Mouse (Mus musculus) heart, adult 8-10 months (tissue): Measurements from ENCODE around the gene Gpkow. TPM values are rescaled to one million over a fixed set of nuclear protein-coding genes. Genes with fewer than 3 reads are reported as not detected.
A peak's percentile ranks its signal among the peaks of the same experiment; 100 is the strongest.
"Not testable (repeated sequence)": the region's sequence is repeated elsewhere in the genome, so short reads cannot be mapped to it uniquely, and the experiment has no call there.

Experiments
- DNase-seq: peaks from one replicate; pipeline ENCODE4 v3.0.0; 2022; ENCODE audit warnings: low spot score
- total RNA-seq, 4 experiments: library from RNA; stranded (reverse); gene quantifications; 2 replicates each; pipeline ENCODE4 v1.2.4; 2022

Gpkow gene
- total RNA-seq, 4 experiments from 2014 or later = 18.3 to 21.9 (median 21.3) TPM

DNA sequence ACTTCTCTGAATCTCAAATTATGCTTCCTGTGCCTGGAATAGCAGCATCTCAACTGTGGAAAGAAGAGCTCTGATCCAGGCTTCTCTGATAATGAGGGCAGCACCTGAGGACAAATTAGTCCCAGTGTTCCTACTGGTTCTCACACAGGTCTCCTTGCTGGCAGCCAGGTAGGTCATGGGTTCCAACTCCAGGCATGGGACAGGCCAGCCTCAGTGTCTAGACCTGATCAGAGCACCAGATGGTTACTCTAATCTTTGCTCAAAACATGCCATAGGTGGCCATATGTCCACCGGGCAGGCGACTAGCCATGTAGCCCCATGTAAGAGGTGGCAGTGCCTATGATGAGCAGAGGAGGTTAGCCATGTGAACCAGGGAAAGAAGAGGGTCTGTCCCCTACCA lies 8.6 kb upstream of the Gpkow start:
- no peak for DNase-seq

DNA sequence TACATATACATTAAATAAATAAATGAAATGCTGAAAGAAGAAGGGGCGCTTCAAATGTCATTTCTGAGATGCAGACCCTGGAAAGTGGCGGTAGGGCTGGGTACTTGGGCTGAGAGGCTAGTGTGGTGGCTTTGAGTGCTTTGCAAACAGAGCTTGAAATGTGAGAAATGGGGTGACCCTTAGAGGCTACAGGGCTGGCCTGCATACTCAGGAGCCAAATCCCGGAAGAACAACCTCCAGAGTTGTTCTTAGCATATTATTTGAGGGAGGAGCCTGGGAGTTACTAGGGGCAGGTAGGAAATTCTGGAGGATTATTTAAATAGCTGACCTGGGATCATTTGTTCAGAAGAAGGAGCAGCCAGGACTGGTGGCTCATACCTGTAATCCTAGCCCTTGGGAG lies 6.4 kb upstream of the Gpkow start:
- DNase-seq = no peak

DNA sequence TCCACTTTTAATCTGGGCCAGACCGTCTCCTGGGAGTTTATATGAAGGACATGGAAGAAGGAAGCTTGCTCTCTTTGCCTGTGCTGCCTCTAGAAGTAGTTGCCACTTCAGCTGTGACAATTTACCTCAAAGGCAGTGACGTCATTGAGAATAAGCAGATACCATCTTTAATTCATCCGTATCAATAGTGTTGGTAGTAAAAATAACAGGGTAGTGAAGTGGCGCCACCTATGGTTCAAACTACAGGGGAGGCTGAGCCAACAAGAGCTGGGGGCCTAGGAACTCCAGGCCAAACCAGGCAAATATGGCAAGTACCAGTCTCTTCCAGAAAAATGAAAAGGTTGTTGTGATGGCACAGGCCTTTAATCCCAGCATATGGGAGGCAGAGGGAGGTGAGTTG lies 4.1 kb upstream of the Gpkow start:
- peak; percentile 28 for DNase-seq

DNA sequence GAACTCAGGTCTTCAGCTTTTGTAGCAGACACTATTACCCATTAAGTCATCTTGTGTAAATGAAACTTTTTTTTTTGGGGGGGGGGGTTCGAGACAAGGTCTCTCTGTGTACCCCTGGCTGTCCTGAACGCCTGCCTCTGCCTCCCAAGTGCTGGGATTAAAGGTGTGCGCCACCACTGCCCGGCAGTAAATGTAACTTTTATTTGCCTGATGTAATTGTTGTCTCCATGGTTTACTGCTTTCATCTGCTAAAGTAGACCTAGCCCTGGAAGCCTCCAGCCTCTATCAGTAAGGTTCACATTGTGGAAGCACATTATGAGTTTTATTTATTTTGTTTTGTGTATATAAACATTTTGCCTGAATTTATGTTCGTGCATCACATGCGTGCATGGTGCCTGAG lies 411 bp upstream of the Gpkow start:
- DNase-seq = no peak

DNA sequence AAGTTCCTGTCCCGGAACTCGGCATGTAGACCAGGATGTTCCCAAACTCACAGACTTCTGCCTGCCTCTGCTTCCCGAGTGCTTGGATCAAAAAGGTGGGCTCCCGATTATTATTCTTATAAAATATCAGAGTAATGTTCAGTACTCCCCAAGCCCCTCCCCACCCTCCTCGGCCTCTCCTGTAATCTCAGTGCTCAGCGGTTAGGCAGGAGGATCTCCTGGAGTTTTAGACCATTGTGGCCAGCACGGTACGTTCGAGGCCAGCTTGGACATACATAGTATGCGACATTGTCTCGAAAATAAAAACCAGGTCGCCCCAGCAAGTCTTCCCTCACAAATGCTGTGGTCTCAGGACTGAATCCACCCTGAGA lies 16.8 kb downstream of the Gpkow start:
- not testable (repeated sequence) for DNase-seq

DNA sequence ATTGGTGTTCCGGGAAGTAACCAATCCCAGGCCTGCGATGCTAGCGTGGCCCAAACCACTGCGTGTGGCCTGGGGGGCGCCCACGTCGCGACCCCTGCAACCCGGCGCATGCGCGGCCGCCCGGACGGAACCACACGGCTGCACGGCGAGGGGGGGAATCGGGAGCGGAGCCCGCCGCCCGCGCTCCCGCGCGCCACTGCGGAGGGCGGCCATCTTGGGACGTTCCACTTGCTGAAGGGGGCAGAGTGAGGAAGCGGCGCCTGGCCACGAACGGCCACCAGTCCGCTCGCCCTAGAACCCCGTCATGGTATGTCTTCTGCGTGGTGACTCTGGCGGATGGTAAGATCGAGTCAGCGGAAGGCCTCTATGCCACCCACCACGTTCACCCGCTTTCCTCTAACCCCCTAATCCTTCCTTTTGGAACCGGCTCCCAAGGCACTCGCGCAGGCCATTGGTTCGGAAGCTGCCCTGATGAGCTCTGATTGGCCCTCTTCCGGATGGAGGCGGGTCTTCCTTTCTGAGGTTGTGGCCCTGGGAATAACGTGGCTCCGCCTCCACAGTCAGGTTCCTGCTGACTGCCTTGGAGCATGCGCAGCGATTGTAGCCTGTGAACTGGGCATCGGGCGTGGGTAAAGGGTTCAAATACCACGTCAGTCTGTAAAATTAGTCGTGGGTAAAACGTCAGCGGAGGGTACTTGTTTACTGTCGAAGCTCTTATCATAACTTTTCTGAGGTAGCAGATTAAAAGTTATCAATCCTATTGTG lies 17.4 kb downstream of the Gpkow start, which contains the start of gene Wdr45:
Gene Wdr45, plus strand, starts transcription at position 199 of the 765 bp plus-strand sequence.
- DNase-seq = peak; percentile 92

DNA sequence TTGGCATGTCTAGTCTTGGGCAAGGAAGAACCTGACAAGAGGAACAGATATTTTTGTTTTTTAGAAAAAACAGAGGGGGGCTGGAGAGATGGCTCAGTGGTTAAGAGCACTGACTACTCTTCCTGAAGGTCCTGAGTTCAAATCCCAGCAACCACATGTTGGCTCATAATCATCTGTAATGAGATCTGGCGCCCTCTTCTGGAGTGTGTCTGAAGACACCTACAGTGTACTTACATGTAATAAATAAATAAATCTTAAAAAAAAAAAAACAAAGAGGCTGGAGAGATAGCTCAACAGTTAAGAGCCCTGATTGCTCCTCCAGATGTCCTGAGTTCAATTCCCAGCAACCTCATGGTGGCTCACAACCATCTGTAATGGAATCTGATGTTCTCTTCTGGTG lies 19.1 kb downstream of the Gpkow start:
- not testable (repeated sequence) for DNase-seq

DNA sequence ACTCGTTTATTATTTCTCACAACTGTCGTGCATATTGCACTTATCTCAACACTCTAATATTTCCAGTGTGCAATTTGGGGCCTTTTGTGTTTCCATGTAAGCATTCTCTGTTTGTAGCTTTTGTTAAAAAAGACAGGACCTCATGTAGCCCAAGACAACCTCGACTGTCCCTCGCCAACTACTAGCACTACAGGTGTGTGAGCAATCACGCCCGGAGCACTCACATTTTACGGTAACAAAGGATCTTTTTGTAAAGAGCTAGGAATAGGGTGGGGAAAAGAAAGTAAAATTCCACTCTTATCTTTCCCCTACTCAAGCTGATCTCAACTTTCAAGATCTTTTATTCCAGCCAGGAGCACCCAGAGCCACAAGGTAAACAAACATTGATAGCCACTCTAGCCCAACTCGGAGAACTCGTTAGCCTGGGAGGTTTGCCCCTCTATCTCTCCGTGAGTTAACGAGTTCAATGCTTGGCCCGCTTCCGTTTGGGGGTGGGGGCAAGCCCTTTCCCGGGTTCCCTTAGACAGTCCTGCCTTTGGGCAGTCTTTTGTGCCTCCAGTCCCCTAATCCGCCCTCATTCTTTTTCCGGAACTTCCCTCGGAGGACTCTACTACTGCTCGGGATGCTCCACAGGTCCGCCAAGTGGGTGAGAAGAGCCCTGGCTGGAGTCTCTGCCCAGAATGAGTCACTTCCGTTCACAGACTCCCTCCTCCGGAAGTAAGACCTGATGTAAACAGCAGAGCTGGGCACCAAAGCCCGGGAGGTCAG lies 24.8 kb downstream of the Gpkow start, which contains the start of gene Gm45208:
Gene Gm45208, plus strand, starts transcription at position 732 of the 768 bp plus-strand sequence.
- DNase-seq = peak; percentile 81

DNA sequence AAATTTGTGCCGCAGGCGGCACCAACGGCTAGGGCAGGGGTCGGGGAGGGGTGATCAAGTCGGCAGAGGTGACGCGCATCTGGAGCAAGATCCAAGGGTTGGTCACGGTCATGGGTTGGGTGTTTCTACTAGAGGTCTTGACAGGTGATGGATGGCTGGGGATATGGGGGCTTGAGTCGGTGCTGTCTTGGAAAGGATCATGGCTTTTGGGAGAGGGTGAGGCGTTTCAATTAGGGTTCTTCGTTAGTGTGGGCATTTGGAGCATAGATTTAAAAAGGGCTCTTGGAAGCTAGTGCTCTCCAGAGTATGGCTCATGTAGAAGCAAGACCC lies 25.3 kb downstream of the Gpkow start:
- no peak for DNase-seq

DNA sequence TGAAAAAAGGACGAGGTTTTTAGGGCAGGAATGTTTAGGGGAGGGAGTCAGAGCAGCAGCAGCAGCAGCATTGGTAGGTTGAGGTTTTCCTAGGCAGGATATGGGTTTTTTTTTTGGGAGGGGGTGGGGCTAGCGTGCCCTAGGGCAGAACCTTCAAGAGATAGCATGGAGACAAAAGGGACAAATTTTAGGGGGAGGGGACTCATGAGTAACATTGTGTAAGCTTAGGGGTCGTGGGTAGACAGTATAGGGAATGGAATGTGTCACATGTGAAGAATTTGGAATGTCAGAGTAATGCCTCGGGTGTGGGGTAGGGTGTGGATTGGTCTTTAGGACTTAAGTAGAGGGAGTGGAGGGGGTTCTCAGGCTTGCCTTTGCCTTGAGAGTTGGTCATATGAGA lies 25.8 kb downstream of the Gpkow start:
- no peak for DNase-seq

DNA sequence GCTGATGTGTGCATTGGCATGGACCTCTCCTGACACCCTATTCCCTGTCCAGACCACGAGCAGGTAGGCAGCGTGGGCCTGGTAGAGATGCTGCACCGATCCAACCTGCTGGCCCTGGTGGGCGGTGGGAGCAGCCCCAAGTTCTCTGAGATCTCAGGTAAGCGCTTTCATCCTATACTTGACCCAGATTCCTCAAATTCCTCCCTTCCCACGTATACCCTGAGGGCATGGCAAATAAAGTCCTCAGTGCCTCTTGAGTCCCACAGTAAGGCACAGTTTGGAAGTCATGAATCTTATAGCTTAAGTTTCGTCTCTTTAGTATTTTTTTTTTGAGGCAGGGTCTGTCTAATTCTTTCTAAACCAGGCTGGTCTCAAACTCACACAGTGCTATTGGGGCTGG lies 27.2 kb downstream of the Gpkow start:
- no peak for DNase-seq

DNA sequence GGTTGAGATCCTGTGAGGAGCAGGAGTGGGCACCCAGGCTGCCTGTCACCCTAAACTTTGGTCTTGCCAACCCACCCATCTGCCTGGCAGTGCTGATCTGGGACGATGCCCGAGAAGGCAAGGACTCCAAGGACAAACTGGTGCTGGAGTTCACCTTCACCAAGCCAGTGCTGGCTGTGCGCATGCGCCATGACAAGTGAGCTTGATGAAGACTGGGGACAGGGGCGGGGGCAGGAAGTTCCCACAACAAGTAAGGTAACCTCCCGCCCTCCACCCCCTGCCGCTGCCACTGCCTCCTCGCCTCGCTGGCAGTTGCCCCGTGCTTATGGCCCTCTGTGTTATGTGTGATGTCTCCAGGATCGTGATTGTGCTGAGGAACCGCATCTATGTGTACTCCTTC lies 28.9 kb downstream of the Gpkow start:
- DNase-seq = no peak

DNA sequence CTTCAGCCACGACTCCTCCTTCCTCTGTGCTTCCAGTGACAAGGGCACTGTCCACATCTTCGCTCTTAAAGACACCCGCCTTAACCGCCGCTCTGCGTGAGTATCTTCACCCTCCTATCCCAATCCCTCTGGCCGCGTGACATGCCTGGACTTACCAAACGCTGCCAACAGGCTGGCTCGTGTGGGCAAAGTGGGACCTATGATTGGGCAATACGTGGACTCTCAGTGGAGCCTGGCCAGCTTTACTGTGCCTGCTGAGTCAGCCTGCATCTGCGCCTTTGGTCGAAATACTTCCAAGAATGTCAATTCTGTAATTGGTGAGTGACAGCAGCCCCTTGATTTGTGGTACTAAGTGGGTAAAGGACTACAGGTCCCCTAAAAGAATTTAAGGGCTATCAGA lies 30.2 kb downstream of the Gpkow start:
- no peak for DNase-seq

DNA sequence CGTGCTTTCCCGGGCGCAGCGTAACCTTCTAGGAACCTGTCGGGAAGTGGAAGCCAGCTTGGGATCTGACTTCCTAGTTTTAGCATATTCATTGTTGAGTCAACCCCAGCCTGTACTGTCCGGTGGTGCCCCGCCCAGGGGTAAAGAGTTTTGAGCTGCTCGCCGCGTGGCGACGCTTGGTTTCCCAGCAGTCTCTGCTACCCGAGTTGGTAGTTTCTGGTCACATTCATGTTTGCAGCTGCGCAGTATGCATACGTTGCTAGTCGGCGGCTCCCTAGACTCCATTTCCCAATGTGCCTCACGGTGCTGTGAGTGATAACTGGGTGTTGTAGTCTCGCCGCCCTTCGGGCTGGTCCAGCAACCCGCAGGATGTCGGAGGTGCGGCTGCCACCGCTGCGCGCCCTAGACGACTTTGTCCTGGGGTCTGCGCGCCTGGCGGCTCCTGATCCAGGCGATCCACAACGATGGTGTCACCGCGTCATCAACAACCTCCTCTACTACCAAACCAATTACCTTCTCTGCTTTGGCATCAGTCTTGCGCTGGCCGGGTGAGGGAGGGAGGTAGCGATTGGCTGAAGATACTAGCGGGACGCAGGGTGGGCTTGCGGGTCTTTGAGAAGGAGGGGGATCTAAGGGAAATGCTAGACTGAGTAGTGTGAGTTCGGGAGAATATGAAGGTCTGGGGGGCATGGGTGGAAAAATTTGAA lies 31.4 kb downstream of the Gpkow start, which contains the start of gene Praf2:
Gene Praf2, plus strand, starts transcription at position 225 of the 707 bp plus-strand sequence.
- DNase-seq = peak; percentile 82

DNA sequence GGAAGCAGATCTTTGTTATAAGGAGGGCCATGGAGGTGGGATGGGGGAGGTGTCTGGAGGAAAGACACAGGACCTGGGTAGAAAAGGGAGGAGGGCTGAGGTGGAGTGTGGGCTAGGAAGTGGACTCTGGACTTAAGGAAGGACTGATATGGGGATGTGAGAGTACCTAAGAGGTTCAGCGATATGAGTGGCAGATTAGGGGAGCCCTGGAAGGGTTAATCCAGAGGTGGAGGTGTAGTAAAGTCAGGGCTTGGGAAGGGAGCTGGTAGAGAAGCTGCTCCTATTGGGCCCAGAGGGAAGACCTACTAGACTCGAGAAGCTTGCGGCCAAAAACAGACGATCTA lies 32.0 kb downstream of the Gpkow start:
- no peak for DNase-seq

DNA sequence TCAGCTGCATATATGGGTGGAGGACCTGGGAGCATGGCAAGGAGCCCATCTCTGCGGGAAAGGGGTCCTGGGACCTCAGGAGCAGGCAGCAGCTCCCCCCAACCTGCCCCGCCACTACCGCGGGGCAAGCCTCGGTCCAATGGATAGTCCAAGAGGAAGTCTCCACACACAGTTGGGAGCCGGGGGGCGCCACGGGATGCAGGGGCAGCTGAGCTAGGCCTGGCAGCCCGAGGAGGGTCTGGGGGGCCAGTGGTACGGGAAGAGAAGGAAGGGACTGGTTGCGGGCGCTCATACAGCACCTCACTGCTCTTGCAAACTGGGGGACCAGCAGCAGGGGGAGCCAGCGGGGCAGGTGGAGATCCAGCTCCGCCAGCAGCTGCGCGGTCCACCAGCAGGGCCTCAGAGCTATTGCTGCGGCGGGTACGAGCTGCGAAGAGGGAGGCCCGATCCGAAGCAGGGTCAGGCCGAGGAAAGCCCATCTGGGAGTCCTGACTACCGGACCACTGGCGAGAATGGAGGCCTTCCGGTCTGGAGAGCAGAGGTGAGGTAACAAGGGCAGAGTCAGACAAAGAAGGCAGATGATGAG lies 36.7 kb downstream of the Gpkow start:
- peak; percentile 34 for DNase-seq

DNA sequence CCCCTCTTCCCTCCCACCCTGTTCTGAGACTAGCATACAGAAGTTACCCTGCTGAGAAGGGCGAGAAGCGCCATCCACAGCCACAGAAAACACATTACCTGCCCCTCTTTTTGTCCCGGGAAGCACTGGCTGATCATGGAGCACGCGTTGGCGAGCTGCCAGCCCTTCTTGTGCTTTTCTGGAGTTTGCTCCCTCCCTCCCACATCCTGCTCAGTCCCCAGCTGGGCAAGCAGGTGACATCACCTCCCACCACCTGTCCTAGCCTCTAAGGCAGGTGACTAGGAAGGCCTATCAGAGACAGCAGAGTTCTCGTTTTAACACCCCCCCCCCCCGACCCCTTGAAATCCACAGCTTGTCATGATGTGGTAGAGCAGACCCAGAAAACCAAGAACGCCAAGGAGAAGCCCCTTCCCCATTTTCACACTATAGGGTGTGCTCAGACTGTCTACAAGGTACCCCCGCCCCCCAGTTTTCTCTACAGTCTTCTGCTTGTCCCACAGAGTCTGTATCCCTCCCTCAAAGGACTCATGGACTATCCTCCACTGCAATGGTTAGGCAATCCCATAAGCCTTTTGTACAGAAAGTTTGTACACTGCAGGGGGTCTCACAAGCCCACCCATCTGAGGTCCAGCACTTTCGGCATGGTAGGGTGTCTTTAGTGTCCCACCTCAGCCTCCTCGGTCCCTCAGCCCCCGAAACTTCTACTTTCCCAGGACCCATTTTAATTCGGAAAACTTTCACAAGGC lies 42.6 kb downstream of the Gpkow start:
- DNase-seq = no peak

DNA sequence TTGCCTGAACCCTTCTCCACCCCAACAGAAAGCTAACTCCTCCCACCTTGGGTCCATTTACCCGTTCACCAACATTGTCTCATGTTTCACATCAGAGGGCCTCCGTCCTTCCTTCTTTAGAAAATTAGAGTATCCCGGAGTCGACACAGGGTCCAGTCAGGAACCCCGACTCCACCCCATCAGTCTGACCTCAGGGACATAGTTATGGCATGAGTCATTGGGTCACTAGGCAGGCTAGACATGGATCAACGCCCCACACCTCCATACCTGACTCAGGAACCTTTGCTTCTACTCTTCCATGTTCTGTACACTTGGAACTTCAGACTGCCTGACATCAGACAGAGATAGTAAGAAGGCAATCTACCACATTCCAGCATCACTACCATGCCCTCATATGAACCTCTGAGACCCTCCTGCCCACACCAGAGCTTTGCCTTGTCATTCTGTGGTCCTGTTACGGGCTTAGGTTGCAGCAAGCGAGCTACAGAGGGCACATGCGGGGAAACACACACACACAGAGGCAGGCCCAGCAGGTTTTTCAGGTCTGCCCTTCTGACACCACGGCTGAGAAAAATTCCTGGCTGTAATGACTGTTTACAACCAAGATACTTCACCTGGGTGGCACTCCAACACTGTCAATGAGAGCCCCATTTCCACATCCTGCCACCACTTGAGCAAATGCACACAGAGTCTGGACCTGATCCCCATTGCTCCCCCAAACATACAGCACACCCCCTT lies 43.3 kb downstream of the Gpkow start:
- no peak for DNase-seq

DNA sequence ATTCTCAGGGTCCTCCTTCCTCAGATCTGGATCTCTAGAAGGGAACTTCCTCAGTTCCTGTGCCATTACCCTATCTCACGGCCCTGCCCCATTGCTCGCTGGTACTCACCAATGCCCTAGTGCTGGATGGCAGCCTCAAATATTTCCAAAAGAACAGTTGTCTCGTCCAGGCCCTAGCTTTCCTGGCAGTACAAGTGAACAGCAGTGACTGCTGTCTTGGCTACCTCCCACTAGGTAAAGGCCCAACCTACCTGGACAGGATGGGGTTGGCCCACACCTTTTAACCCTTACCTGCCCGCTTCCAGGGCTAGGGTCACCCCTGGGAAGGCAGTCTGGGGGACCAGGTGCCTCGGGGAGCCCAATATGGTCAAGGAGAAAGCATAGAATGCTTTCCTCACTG lies 44.2 kb downstream of the Gpkow start:
- DNase-seq = no peak

DNA sequence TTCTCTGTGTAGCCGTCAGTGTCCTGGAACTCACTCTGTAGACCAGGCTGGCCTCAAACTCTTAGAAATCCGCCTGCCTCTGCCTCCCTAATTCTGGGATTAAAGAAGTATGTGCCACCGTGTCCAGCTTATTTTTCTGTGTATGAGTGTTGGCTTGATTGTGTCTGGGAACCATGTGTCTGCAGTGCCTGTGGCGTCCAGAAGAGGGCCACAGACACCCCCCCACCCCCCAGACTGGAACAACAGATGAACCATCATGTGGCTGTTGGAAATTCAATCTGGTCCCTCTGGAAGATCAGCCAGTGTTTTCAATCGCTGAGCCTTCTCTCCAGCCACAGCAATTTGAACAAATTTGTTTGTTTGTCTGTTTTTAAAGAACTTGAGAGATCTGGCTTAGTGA lies 46.5 kb downstream of the Gpkow start:
- DNase-seq = no peak

DNA sequence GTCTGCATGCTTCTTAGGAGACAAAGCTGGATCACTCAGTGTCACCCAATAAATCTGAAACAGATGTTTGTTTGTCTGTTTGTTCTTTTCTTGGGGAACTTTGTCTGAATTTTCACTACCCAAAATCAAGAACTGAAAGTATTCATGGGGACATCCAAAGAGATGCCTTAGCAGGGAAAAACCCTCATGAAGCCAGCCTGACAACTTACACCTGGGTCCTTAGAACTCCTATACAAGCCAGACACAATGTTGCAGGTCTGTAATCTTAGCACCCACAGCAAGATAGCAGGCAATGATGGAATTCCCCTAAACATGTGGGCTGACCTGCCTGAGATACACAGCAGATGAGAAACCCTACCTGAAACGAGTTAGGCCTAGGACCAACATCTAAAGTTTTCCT lies 48.0 kb downstream of the Gpkow start:
- DNase-seq = no peak
